Mouse (Mus musculus) kidney, embryonic 14.5 days (tissue): ENCODE results near the gene Csnk1g2. TPM values are rescaled to one million over a fixed set of nuclear protein-coding genes. Genes with fewer than 3 reads are reported as not detected.

Experiments
- ATAC-seq: fragments of 200-750 bp; cut with Nextera tagmentation; 2 replicates; pipeline ENCODE4 v1.8.0; 2017; ENCODE audit warnings: moderate number of reproducible peaks, mild to moderate bottlenecking, moderate TSS enrichment, moderate library complexity; ENCODE audit not compliant: low FRiP score, low TSS enrichment
- H3K27ac ChIP-seq: fragments of 300-500 bp; sonication (generic); 2 replicates; pipeline ENCODE4 v1.5.1; 2014; ENCODE audit warnings: low read depth, mild to moderate bottlenecking, low read length, moderate library complexity, mixed read lengths
- H3K27me3 ChIP-seq: fragments of 300-500 bp; sonication (generic); 2 replicates; pipeline ENCODE4 v1.6.1; 2014; ENCODE audit warnings: mild to moderate bottlenecking, low read length; ENCODE audit not compliant: control insufficient read depth, insufficient read depth
- H3K36me3 ChIP-seq: fragments of 300-500 bp; sonication (generic); 2 replicates; pipeline ENCODE4 v1.6.1; 2014; ENCODE audit warnings: low read length, mixed read lengths; ENCODE audit not compliant: control insufficient read depth, insufficient read depth
- H3K4me1 ChIP-seq: fragments of 300-500 bp; sonication (generic); 2 replicates; pipeline ENCODE4 v1.6.1; 2014; ENCODE audit warnings: low read length, mixed read lengths; ENCODE audit not compliant: control insufficient read depth, insufficient read depth
- H3K4me2 ChIP-seq: fragments of 300-500 bp; sonication (generic); replicated peaks from 2 replicates; pipeline ENCODE4 v1.6.1; 2014; ENCODE audit warnings: low read depth, mild to moderate bottlenecking, low read length
- H3K4me3 ChIP-seq: fragments of 300-500 bp; sonication (generic); 2 replicates; pipeline ENCODE4 v1.5.1; 2014; ENCODE audit warnings: mild to moderate bottlenecking, low read length
- H3K9ac ChIP-seq: fragments of 300-500 bp; sonication (generic); 2 replicates; pipeline ENCODE4 v1.6.1; 2014; ENCODE audit warnings: low read depth, mild to moderate bottlenecking, low read length, moderate library complexity
- H3K9me3 ChIP-seq: fragments of 300-500 bp; sonication (generic); 2 replicates; pipeline ENCODE4 v1.6.1; 2016; ENCODE audit warnings: low read length; ENCODE audit not compliant: control insufficient read depth
- WGBS: fragments of 180-500 bp; shearing (Covaris S2); extraction: QIAGEN DNeasy Blood & Tissue Kit; methylation state at CpG from one replicate; pipeline ENCODE4 v1.1.7; 2014; 5-methylcytosine and 5-hydroxymethylcytosine counted together
- polyA plus RNA-seq: library from polyadenylated mRNA; unstranded; fragments of >200 nt; fragmentation: Nextera tagmentation; extraction: Ambion mirVana; gene quantifications from 2 replicates; pipeline ENCODE4 v1.2.1, GENCODE M21; 2014

Csnk1g2 gene
- polyA plus RNA-seq, 1 experiment from 2014 or later: 127 TPM

- Histone ChIP-seq H3K9ac (peak overlapping the region; percentile 42; the same call in 1 of the 2 replicates), H3K4me2 (peak overlapping the region; percentile 31; the same call in 1 of the 2 replicates), H3K36me3 (peaks cover 42% of the 10 kb centered on the region), H3K9me3 (no peaks in the 10 kb centered on the region), H3K27ac (peak overlapping the region; percentile 81), H3K4me3 (no peak overlapping the region), H3K4me1 (peaks cover 36% of the 10 kb centered on the region), H3K27me3 (no peaks in the 10 kb centered on the region)
- ATAC-seq: peak; percentile 54
- whole genome bisulfite sequencing: 6% methylated on average over 10 of the region's 10 CpGs
Observed at GRCm38 (mm10) chr10:80665016-80665380, 42.4 kb downstream of the Csnk1g2 start.

- no peak for ATAC-seq
- H3K4me1 ChIP-seq: peaks cover 36% of the 10 kb centered on the region
- no peak overlapping the region for H3K4me2 ChIP-seq
- H3K27me3 ChIP-seq: no peaks in the 10 kb centered on the region
- H3K27ac ChIP-seq: peak overlapping the region; percentile 18; the same call in 1 of the 2 replicates
- 52% methylated on average over 4 of the region's 4 CpGs for WGBS
- H3K9ac ChIP-seq: no peak overlapping the region
- H3K36me3 ChIP-seq: peaks cover 47% of the 10 kb centered on the region
- H3K9me3 ChIP-seq: no peaks in the 10 kb centered on the region
- H3K4me3 ChIP-seq: no peak overlapping the region
Observed at GRCm38 (mm10) chr10:80665459-80665858, 42.8 kb downstream of the Csnk1g2 start.

GRCm38 (mm10) chr10:80665981-80666733 is 43.5 kb downstream of the Csnk1g2 start:
- no peaks in the 10 kb centered on the region for H3K27me3 ChIP-seq
- peaks cover 36% of the 10 kb centered on the region for H3K4me1 ChIP-seq
- H3K4me2 ChIP-seq: no peak overlapping the region
- ATAC-seq: no peak
- peaks cover 54% of the 10 kb centered on the region for H3K36me3 ChIP-seq
- WGBS: 67% methylated on average over 10 of the region's 10 CpGs
- H3K4me3 ChIP-seq: no peak overlapping the region
- no peaks in the 10 kb centered on the region for H3K9me3 ChIP-seq
- 0 out of 2 replicates have a peak overlapping the region, but pooled peaks have one; percentile 18 for H3K27ac ChIP-seq
- no peak overlapping the region for H3K9ac ChIP-seq

GRCm38 (mm10) chr10:80666837-80667412 is 44.3 kb downstream of the Csnk1g2 start:
- WGBS: 77% methylated on average over 19 of the region's 19 CpGs
- H3K27ac ChIP-seq: no peak overlapping the region
- peaks cover 36% of the 10 kb centered on the region for H3K4me1 ChIP-seq
- no peak for ATAC-seq
- no peak overlapping the region for H3K9ac ChIP-seq
- no peaks in the 10 kb centered on the region for H3K27me3 ChIP-seq
- H3K4me3 ChIP-seq: no peak overlapping the region
- H3K4me2 ChIP-seq: no peak overlapping the region
- H3K36me3 ChIP-seq: peaks cover 61% of the 10 kb centered on the region
- H3K9me3 ChIP-seq: no peaks in the 10 kb centered on the region

GRCm38 (mm10) chr10:80668614-80669013 is 46.0 kb downstream of the Csnk1g2 start:
- Histone ChIP-seq H3K36me3 (peaks cover 76% of the 10 kb centered on the region), H3K4me2 (no peak overlapping the region), H3K4me3 (no peak overlapping the region), H3K9me3 (no peaks in the 10 kb centered on the region), H3K27ac (no peak overlapping the region), H3K27me3 (no peaks in the 10 kb centered on the region), H3K4me1 (peaks cover 37% of the 10 kb centered on the region), H3K9ac (no peak overlapping the region)
- WGBS: 88% methylated on average over 11 of the region's 11 CpGs
- ATAC-seq: no peak

- no peaks in the 10 kb centered on the region for H3K27me3 ChIP-seq
- H3K27ac ChIP-seq: no peak overlapping the region
- peaks cover 37% of the 10 kb centered on the region for H3K4me1 ChIP-seq
- H3K9ac ChIP-seq: no peak overlapping the region
- peaks cover 80% of the 10 kb centered on the region for H3K36me3 ChIP-seq
- no peaks in the 10 kb centered on the region for H3K9me3 ChIP-seq
- H3K4me3 ChIP-seq: no peak overlapping the region
- H3K4me2 ChIP-seq: no peak overlapping the region
- 89% methylated on average over 12 of the region's 12 CpGs for WGBS
- ATAC-seq: no peak
Observed at GRCm38 (mm10) chr10:80669018-80669417, 46.4 kb downstream of the Csnk1g2 start.

GRCm38 (mm10) chr10:80669737-80670485 is 47.3 kb downstream of the Csnk1g2 start:
- Histone ChIP-seq H3K4me2 (no peak overlapping the region), H3K4me1 (peaks cover 37% of the 10 kb centered on the region), H3K9me3 (no peaks in the 10 kb centered on the region), H3K27ac (no peak overlapping the region), H3K9ac (no peak overlapping the region), H3K4me3 (no peak overlapping the region), H3K27me3 (no peaks in the 10 kb centered on the region), H3K36me3 (peaks cover 81% of the 10 kb centered on the region)
- ATAC-seq: no peak
- 98% methylated on average over 7 of the region's 7 CpGs for WGBS

GRCm38 (mm10) chr10:80670531-80670930 is 47.9 kb downstream of the Csnk1g2 start:
- Histone ChIP-seq H3K9me3 (no peaks in the 10 kb centered on the region), H3K4me2 (no peak overlapping the region), H3K9ac (no peak overlapping the region), H3K4me3 (no peak overlapping the region), H3K4me1 (peaks cover 34% of the 10 kb centered on the region), H3K27ac (no peak overlapping the region), H3K36me3 (peaks cover 81% of the 10 kb centered on the region), H3K27me3 (no peaks in the 10 kb centered on the region)
- no peak for ATAC-seq
- WGBS: 89% methylated on average over 2 of the region's 2 CpGs

- peaks cover 26% of the 10 kb centered on the region for H3K4me1 ChIP-seq
- ATAC-seq: no peak
- no peak overlapping the region for H3K4me2 ChIP-seq
- H3K9ac ChIP-seq: no peak overlapping the region
- H3K4me3 ChIP-seq: no peak overlapping the region
- WGBS: 87% methylated on average over 4 of the region's 4 CpGs
- no peaks in the 10 kb centered on the region for H3K9me3 ChIP-seq
- peaks cover 76% of the 10 kb centered on the region for H3K36me3 ChIP-seq
- H3K27me3 ChIP-seq: no peaks in the 10 kb centered on the region
- no peak overlapping the region for H3K27ac ChIP-seq
Observed at GRCm38 (mm10) chr10:80671251-80671650, 48.6 kb downstream of the Csnk1g2 start.
